Mouse (Mus musculus) c-Kit-negative CD71-positive TER-119-positive erythroid progenitor cells, embryonic 14.5 days (primary cell): ENCODE data around the gene Il18bp.
"Not testable (repeated sequence)": the region's sequence is repeated elsewhere in the genome, so short reads cannot be mapped to it uniquely, and the experiment has no call there.

Source experiments
- DNase-seq: peaks from one replicate; pipeline ENCODE4 v3.0.0-alpha.2; 2013; ENCODE audit warnings: low read depth, low spot score

Il18bp gene

GRCm38 (mm10) chr7:102018590-102018989 lies at the start of gene Il18bp:
TSS of gene Il18bp (minus strand) at chr7:102018690.
- no peak for DNase-seq

- DNase-seq, result no peak
Observed at GRCm38 (mm10) chr7:102066363-102066762, 47.9 kb upstream of the Il18bp start.

GRCm38 (mm10) chr7:102065046-102065891 lies 46.8 kb upstream of the Il18bp start, which contains the start of the genes Rnf121, Xndc1 and Xntrpc:
TSS of gene Rnf121 (minus strand) at chr7:102065469.
TSS of gene Xndc1 (plus strand) at chr7:102065511.
TSS of gene Xntrpc (plus strand) at chr7:102065713.
- peak; percentile 78 for DNase-seq

- DNase-seq, result no peak
Observed at GRCm38 (mm10) chr7:102064655-102065045, 46.2 kb upstream of the Il18bp start.

GRCm38 (mm10) chr7:102063891-102064290 lies 45.4 kb upstream of the Il18bp start:
- DNase-seq, result no peak

- no peak for DNase-seq
Observed at GRCm38 (mm10) chr7:102062203-102062602, 43.7 kb upstream of the Il18bp start.

GRCm38 (mm10) chr7:102061353-102061752 lies 42.9 kb upstream of the Il18bp start:
- DNase-seq, result no peak

GRCm38 (mm10) chr7:102048524-102048923 lies 30.0 kb upstream of the Il18bp start:
- not testable (repeated sequence) for DNase-seq

GRCm38 (mm10) chr7:102042314-102042713 lies 23.8 kb upstream of the Il18bp start:
- DNase-seq, result no peak

GRCm38 (mm10) chr7:102037318-102037717 lies 18.8 kb upstream of the Il18bp start:
- no peak for DNase-seq

GRCm38 (mm10) chr7:102035534-102035933 lies 17.0 kb upstream of the Il18bp start:
- no peak for DNase-seq

GRCm38 (mm10) chr7:102034904-102035303 lies 16.4 kb upstream of the Il18bp start:
- DNase-seq, result no peak

GRCm38 (mm10) chr7:102025187-102026119 lies 7.0 kb upstream of the Il18bp start:
- peak; percentile 29 for DNase-seq

- DNase-seq, result no peak
Observed at GRCm38 (mm10) chr7:102023821-102024220, 5.3 kb upstream of the Il18bp start.

GRCm38 (mm10) chr7:102020934-102021333 lies 2.4 kb upstream of the Il18bp start:
- not testable (repeated sequence) for DNase-seq

- no peak for DNase-seq
Observed at GRCm38 (mm10) chr7:102019362-102019761, 872 bp upstream of the Il18bp start.

GRCm38 (mm10) chr7:102018034-102018433 lies 456 bp downstream of the Il18bp start:
- DNase-seq, result no peak

GRCm38 (mm10) chr7:102017452-102017851 lies 1.0 kb downstream of the Il18bp start:
- no peak for DNase-seq

GRCm38 (mm10) chr7:102016936-102017335 lies 1.6 kb downstream of the Il18bp start:
- DNase-seq, result no peak

- DNase-seq, result no peak
Observed at GRCm38 (mm10) chr7:102014995-102015394, 3.5 kb downstream of the Il18bp start.

GRCm38 (mm10) chr7:102013416-102013815 lies 5.1 kb downstream of the Il18bp start:
- DNase-seq, result no peak

- no peak for DNase-seq
Observed at GRCm38 (mm10) chr7:102011855-102012254, 6.6 kb downstream of the Il18bp start.
